Mouse (Mus musculus) cerebellum, adult (tissue): ENCODE measurements around the gene Myo7a.
A peak's percentile ranks its signal among the peaks of the same experiment; 100 is the strongest.

Experiments used
- ATAC-seq: cut with Nextera tagmentation; 2 replicates; pipeline ENCODE4 v1.9.2; 2017; ENCODE audit warnings: mild to moderate bottlenecking, moderate library complexity, mixed read lengths; ENCODE audit not compliant: insufficient number of reproducible peaks, low FRiP score, low TSS enrichment

Gene Myo7a

GRCm38 (mm10) chr7:98145402-98145801, 26.1 kb upstream of the Myo7a start, which contains the start of gene Omp:
Gene Omp (minus strand): TSS chr7:98145502.
- no peak for ATAC-seq

GRCm38 (mm10) chr7:98142648-98143047, 23.3 kb upstream of the Myo7a start:
- no peak for ATAC-seq

- no peak for ATAC-seq
These were observed 22.9 kb upstream of the Myo7a start for GRCm38 (mm10) chr7:98142247-98142646.

- ATAC-seq, result no peak
These were observed 21.9 kb upstream of the Myo7a start for GRCm38 (mm10) chr7:98141206-98141605.

- ATAC-seq, result no peak
These were observed 21.3 kb upstream of the Myo7a start for GRCm38 (mm10) chr7:98140597-98140996.

GRCm38 (mm10) chr7:98139216-98139615, 19.9 kb upstream of the Myo7a start:
- ATAC-seq, result no peak

GRCm38 (mm10) chr7:98137995-98138394, 18.7 kb upstream of the Myo7a start:
- no peak for ATAC-seq

GRCm38 (mm10) chr7:98137583-98137982, 18.3 kb upstream of the Myo7a start:
- no peak for ATAC-seq

GRCm38 (mm10) chr7:98131751-98132150, 12.4 kb upstream of the Myo7a start:
- ATAC-seq, result no peak

GRCm38 (mm10) chr7:98125473-98125872, 6.1 kb upstream of the Myo7a start:
- ATAC-seq, result no peak

- no peak for ATAC-seq
These were observed 5.4 kb upstream of the Myo7a start for GRCm38 (mm10) chr7:98124701-98125100.

- ATAC-seq, result no peak
These were observed 2.3 kb upstream of the Myo7a start for GRCm38 (mm10) chr7:98121673-98122072.

- no peak for ATAC-seq
These were observed 1.9 kb upstream of the Myo7a start for GRCm38 (mm10) chr7:98121241-98121640.

GRCm38 (mm10) chr7:98120325-98120724, 1.0 kb upstream of the Myo7a start:
- peak; percentile 41 for ATAC-seq

GRCm38 (mm10) chr7:98119961-98120232, 573 bp upstream of the Myo7a start:
- no peak for ATAC-seq

- no peak for ATAC-seq
These were observed 2.2 kb downstream of the Myo7a start for GRCm38 (mm10) chr7:98117012-98117660.

- no peak for ATAC-seq
These were observed 4.7 kb downstream of the Myo7a start for GRCm38 (mm10) chr7:98114656-98115055.

- ATAC-seq, result no peak
These were observed 8.1 kb downstream of the Myo7a start for GRCm38 (mm10) chr7:98111233-98111632.

- ATAC-seq, result no peak
These were observed 9.6 kb downstream of the Myo7a start for GRCm38 (mm10) chr7:98109771-98110170.

- ATAC-seq, result peak; percentile 90
These were observed 10.5 kb downstream of the Myo7a start for GRCm38 (mm10) chr7:98108636-98109430.

- ATAC-seq, result no peak
These were observed 13.1 kb downstream of the Myo7a start for GRCm38 (mm10) chr7:98106272-98106671.
